Mouse (Mus musculus): ENCODE results near the gene Rabep1. TPM values are rescaled to one million over a fixed set of nuclear protein-coding genes. Genes with fewer than 3 reads are reported as not detected.
A peak's percentile ranks its signal among the peaks of the same experiment; 100 is the strongest.

The Rabep1 gene
- polyA plus RNA-seq, 1 experiment from 2014 or later, result 27.8 TPM

GRCm38 (mm10) chr11:70821728-70822591, 22.6 kb upstream of the Rabep1 start:
- ATAC-seq (replicated peaks; ENCODE audit: insufficient number of reproducible peaks, low FRiP score, low TSS enrichment), result peak; percentile 52
- peaks cover 7% of the 10 kb centered on the region for H3K4me1 ChIP-seq (ENCODE audit: control insufficient read depth, insufficient read depth, low read length)
- H3K27me3 ChIP-seq (ENCODE audit: control insufficient read depth, insufficient read depth, low read length), result no peaks in the 10 kb centered on the region
- no peaks in the 10 kb centered on the region for H3K9me3 ChIP-seq (replicated peaks; ENCODE audit: control insufficient read depth, low read length)
- 43% methylated on average over 17 of the region's 17 CpGs for WGBS (ENCODE audit: insufficient replicate concordance)
- no peak overlapping the region for H3K9ac ChIP-seq (ENCODE audit: low read depth, low read length)
- no peak overlapping the region for H3K27ac ChIP-seq (ENCODE audit: low read depth, low read length)
- H3K4me2 ChIP-seq, result peak overlapping the region; percentile 14; the same call in 1 of the 2 replicates
- H3K36me3 ChIP-seq (ENCODE audit: control insufficient read depth, insufficient read depth, low read length), result no peaks in the 10 kb centered on the region
- no peak overlapping the region for H3K4me3 ChIP-seq (ENCODE audit: low read depth, low read length)

GRCm38 (mm10) chr11:70826207-70826606, 18.4 kb upstream of the Rabep1 start:
- Histone ChIP-seq H3K9ac (ENCODE audit: low read depth, low read length) (no peak overlapping the region), H3K4me2 (no peak overlapping the region), H3K4me1 (ENCODE audit: control insufficient read depth, insufficient read depth, low read length) (peaks cover 7% of the 10 kb centered on the region), H3K4me3 (ENCODE audit: low read depth, low read length) (no peak overlapping the region), H3K27me3 (ENCODE audit: control insufficient read depth, insufficient read depth, low read length) (no peaks in the 10 kb centered on the region), H3K27ac (ENCODE audit: low read depth, low read length) (no peak overlapping the region), H3K36me3 (ENCODE audit: control insufficient read depth, insufficient read depth, low read length) (no peaks in the 10 kb centered on the region), H3K9me3 (replicated peaks; ENCODE audit: control insufficient read depth, low read length) (no peaks in the 10 kb centered on the region)
- 78% methylated on average over 2 of the region's 2 CpGs for WGBS (ENCODE audit: insufficient replicate concordance)
- no peak for ATAC-seq (replicated peaks; ENCODE audit: insufficient number of reproducible peaks, low FRiP score, low TSS enrichment)

- H3K4me2 ChIP-seq, result no peak overlapping the region
- no peaks in the 10 kb centered on the region for H3K4me1 ChIP-seq (ENCODE audit: control insufficient read depth, insufficient read depth, low read length)
- no peak overlapping the region for H3K27ac ChIP-seq (ENCODE audit: low read depth, low read length)
- 86% methylated on average over 11 of the region's 11 CpGs for WGBS (ENCODE audit: insufficient replicate concordance)
- ATAC-seq (replicated peaks; ENCODE audit: insufficient number of reproducible peaks, low FRiP score, low TSS enrichment), result no peak
- H3K4me3 ChIP-seq (ENCODE audit: low read depth, low read length), result no peak overlapping the region
- H3K9me3 ChIP-seq (replicated peaks; ENCODE audit: control insufficient read depth, low read length), result no peaks in the 10 kb centered on the region
- no peaks in the 10 kb centered on the region for H3K36me3 ChIP-seq (ENCODE audit: control insufficient read depth, insufficient read depth, low read length)
- H3K9ac ChIP-seq (ENCODE audit: low read depth, low read length), result no peak overlapping the region
- no peaks in the 10 kb centered on the region for H3K27me3 ChIP-seq (ENCODE audit: control insufficient read depth, insufficient read depth, low read length)
Observed at GRCm38 (mm10) chr11:70828975-70829615, 15.5 kb upstream of the Rabep1 start.

- WGBS (ENCODE audit: insufficient replicate concordance), result 56% methylated on average over 3 of the region's 3 CpGs
- no peak overlapping the region for H3K27ac ChIP-seq (ENCODE audit: low read depth, low read length)
- H3K9me3 ChIP-seq (replicated peaks; ENCODE audit: control insufficient read depth, low read length), result no peaks in the 10 kb centered on the region
- no peaks in the 10 kb centered on the region for H3K4me1 ChIP-seq (ENCODE audit: control insufficient read depth, insufficient read depth, low read length)
- H3K36me3 ChIP-seq (ENCODE audit: control insufficient read depth, insufficient read depth, low read length), result no peaks in the 10 kb centered on the region
- H3K4me2 ChIP-seq, result no peak overlapping the region
- ATAC-seq (replicated peaks; ENCODE audit: insufficient number of reproducible peaks, low FRiP score, low TSS enrichment), result no peak
- H3K9ac ChIP-seq (ENCODE audit: low read depth, low read length), result no peak overlapping the region
- H3K4me3 ChIP-seq (ENCODE audit: low read depth, low read length), result no peak overlapping the region
- H3K27me3 ChIP-seq (ENCODE audit: control insufficient read depth, insufficient read depth, low read length), result no peaks in the 10 kb centered on the region
Observed at GRCm38 (mm10) chr11:70831201-70831600, 13.4 kb upstream of the Rabep1 start.

GRCm38 (mm10) chr11:70833408-70833807, 11.2 kb upstream of the Rabep1 start:
- ATAC-seq (replicated peaks; ENCODE audit: insufficient number of reproducible peaks, low FRiP score, low TSS enrichment), result no peak
- H3K4me3 ChIP-seq (ENCODE audit: low read depth, low read length), result no peak overlapping the region

GRCm38 (mm10) chr11:70833831-70834230, 10.7 kb upstream of the Rabep1 start:
- Histone ChIP-seq H3K9ac (ENCODE audit: low read depth, low read length) (no peak overlapping the region), H3K4me2 (no peak overlapping the region), H3K4me1 (ENCODE audit: control insufficient read depth, insufficient read depth, low read length) (no peaks in the 10 kb centered on the region), H3K27ac (ENCODE audit: low read depth, low read length) (no peak overlapping the region), H3K9me3 (replicated peaks; ENCODE audit: control insufficient read depth, low read length) (no peaks in the 10 kb centered on the region), H3K36me3 (ENCODE audit: control insufficient read depth, insufficient read depth, low read length) (no peaks in the 10 kb centered on the region), H3K27me3 (ENCODE audit: control insufficient read depth, insufficient read depth, low read length) (no peaks in the 10 kb centered on the region), H3K4me3 (ENCODE audit: low read depth, low read length) (no peak overlapping the region)
- WGBS (ENCODE audit: insufficient replicate concordance), result 73% methylated on average over 3 of the region's 3 CpGs
- no peak for ATAC-seq (replicated peaks; ENCODE audit: insufficient number of reproducible peaks, low FRiP score, low TSS enrichment)

More at GRCm38 (mm10) chr11:70833408-70833807, 11.2 kb upstream of the Rabep1 start:
- Histone ChIP-seq H3K4me1 (ENCODE audit: control insufficient read depth, insufficient read depth, low read length) (no peaks in the 10 kb centered on the region), H3K36me3 (ENCODE audit: control insufficient read depth, insufficient read depth, low read length) (no peaks in the 10 kb centered on the region), H3K27ac (ENCODE audit: low read depth, low read length) (no peak overlapping the region), H3K9me3 (replicated peaks; ENCODE audit: control insufficient read depth, low read length) (no peaks in the 10 kb centered on the region), H3K9ac (ENCODE audit: low read depth, low read length) (no peak overlapping the region), H3K27me3 (ENCODE audit: control insufficient read depth, insufficient read depth, low read length) (no peaks in the 10 kb centered on the region), H3K4me2 (no peak overlapping the region)

GRCm38 (mm10) chr11:70835381-70835831, 9.2 kb upstream of the Rabep1 start:
- Histone ChIP-seq H3K9me3 (replicated peaks; ENCODE audit: control insufficient read depth, low read length) (no peaks in the 10 kb centered on the region), H3K27me3 (ENCODE audit: control insufficient read depth, insufficient read depth, low read length) (no peaks in the 10 kb centered on the region), H3K36me3 (ENCODE audit: control insufficient read depth, insufficient read depth, low read length) (no peaks in the 10 kb centered on the region), H3K27ac (ENCODE audit: low read depth, low read length) (no peak overlapping the region), H3K4me3 (ENCODE audit: low read depth, low read length) (no peak overlapping the region), H3K4me2 (no peak overlapping the region), H3K4me1 (ENCODE audit: control insufficient read depth, insufficient read depth, low read length) (no peaks in the 10 kb centered on the region), H3K9ac (ENCODE audit: low read depth, low read length) (no peak overlapping the region)
- ATAC-seq (replicated peaks; ENCODE audit: insufficient number of reproducible peaks, low FRiP score, low TSS enrichment), result no peak
- 63% methylated on average over 6 of the region's 6 CpGs for WGBS (ENCODE audit: insufficient replicate concordance)

GRCm38 (mm10) chr11:70837031-70837430, 7.5 kb upstream of the Rabep1 start:
- no peaks in the 10 kb centered on the region for H3K4me1 ChIP-seq (ENCODE audit: control insufficient read depth, insufficient read depth, low read length)
- no peaks in the 10 kb centered on the region for H3K27me3 ChIP-seq (ENCODE audit: control insufficient read depth, insufficient read depth, low read length)
- H3K4me2 ChIP-seq, result no peak overlapping the region
- H3K9ac ChIP-seq (ENCODE audit: low read depth, low read length), result no peak overlapping the region
- no peak for ATAC-seq (replicated peaks; ENCODE audit: insufficient number of reproducible peaks, low FRiP score, low TSS enrichment)
- no peaks in the 10 kb centered on the region for H3K9me3 ChIP-seq (replicated peaks; ENCODE audit: control insufficient read depth, low read length)
- H3K36me3 ChIP-seq (ENCODE audit: control insufficient read depth, insufficient read depth, low read length), result no peaks in the 10 kb centered on the region
- WGBS (ENCODE audit: insufficient replicate concordance), result 92% methylated on average over 3 of the region's 3 CpGs
- H3K4me3 ChIP-seq (ENCODE audit: low read depth, low read length), result no peak overlapping the region
- H3K27ac ChIP-seq (ENCODE audit: low read depth, low read length), result no peak overlapping the region
